Comparison of ENCODE assay signal across 33 mouse cellular contexts in the genomic region with DNA sequence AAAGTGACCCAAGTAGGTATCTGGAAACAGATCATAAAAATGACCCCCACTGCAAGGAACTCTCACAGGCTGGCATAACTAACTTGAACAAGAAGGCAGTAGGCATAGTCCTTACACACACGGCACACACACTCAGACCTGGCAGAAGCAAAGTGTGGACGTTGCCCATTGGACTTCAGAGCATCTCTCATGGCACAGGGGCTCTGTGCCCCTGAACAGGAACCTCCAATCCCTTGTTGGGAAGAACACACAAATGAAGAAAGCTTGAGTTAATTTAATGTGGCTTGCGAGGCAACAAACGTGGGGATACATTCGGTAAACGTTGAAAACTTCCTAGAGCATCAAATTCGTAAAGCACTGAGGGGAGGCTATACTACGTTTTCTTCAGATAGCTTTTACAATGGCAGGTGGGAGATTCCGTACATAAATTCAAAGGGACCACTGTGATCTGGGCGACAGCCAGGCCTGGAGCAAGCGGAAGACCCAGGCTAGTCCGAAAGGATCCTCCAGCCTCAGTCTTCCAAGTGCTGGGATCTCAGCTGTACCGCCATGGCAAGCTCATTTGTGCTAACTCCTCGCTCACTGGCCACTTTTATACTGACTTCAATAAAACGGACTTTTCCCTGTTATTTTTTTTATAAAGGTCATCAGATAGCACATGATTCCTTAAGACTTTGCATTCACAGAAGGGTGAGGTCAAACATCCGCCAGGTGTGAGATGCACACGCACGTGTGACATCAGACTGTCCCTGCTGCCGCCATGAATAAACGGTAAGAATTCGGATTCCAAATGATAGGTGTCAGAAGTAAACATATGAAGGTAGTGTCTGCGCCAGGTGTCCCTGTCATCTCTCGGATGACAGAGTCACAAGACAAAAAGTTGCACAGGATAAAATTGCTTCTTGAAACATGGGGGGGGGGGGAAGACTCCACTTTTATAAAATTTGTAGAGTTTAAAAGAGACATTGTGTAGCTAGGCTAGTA.
"Had no signal": no experiment of that assay in that cellular context is flagged by ENCODE, and none has a peak within 500 bp of the region (broad histone marks: within the 10 kb centered on the region; RNA-seq: fewer than 3 reads in every experiment).

No protein-coding gene starts in this region.

- H3K4me2 ChIP-seq: heart, embryonic 11.5 days; heart, embryonic 13.5 days; heart, embryonic 15.5 days; hindbrain, embryonic 12.5 days; hindbrain, embryonic 13.5 days; hindbrain, embryonic 14.5 days; hindbrain, embryonic 15.5 days; intestine, embryonic 15.5 days; kidney, embryonic 15.5 days had no signal

- H3K9ac ChIP-seq: heart, embryonic 13.5 days; heart, embryonic 15.5 days; hindbrain, embryonic 12.5 days; hindbrain, embryonic 13.5 days; hindbrain, embryonic 14.5 days; hindbrain, embryonic 15.5 days; intestine, embryonic 15.5 days; kidney, embryonic 15.5 days had no signal

- H3K27me3 ChIP-seq: heart, embryonic 13.5 days; heart, embryonic 15.5 days; hindbrain, embryonic 12.5 days; hindbrain, embryonic 13.5 days; hindbrain, embryonic 15.5 days; intestine, embryonic 15.5 days; kidney, embryonic 15.5 days had no signal

- H3K4me3 ChIP-seq: heart, embryonic 13.5 days; heart, embryonic 15.5 days; hindbrain, embryonic 10.5 days; hindbrain, embryonic 12.5 days; hindbrain, embryonic 13.5 days; hindbrain, embryonic 15.5 days; intestine, embryonic 15.5 days; kidney, embryonic 15.5 days; layer of hippocampus, adult 2 months; left cerebral cortex, adult 2 months had no signal

- H3K9me3 ChIP-seq: heart, embryonic 13.5 days; heart, embryonic 15.5 days; hindbrain, embryonic 10.5 days; hindbrain, embryonic 12.5 days; hindbrain, embryonic 13.5 days; hindbrain, embryonic 15.5 days; intestine, embryonic 15.5 days; kidney, embryonic 15.5 days had no signal

- H3K4me1 ChIP-seq: hindbrain, embryonic 13.5 days; hindbrain, embryonic 15.5 days; intestine, embryonic 15.5 days had no signal

- H3K36me3 ChIP-seq: hindbrain, embryonic 10.5 days; hindbrain, embryonic 12.5 days; hindbrain, embryonic 13.5 days; hindbrain, embryonic 15.5 days; intestine, embryonic 15.5 days; kidney, embryonic 15.5 days had no signal

- DNase-seq: heart, postnatal 10 days; heart, postnatal 36 days; heart, postnatal 4 days; kidney, adult 11 months; kidney, adult 18-20 months; kidney, adult 2 months; kidney, adult 8-10 months; kidney, adult 9 months; kidney, postnatal 10 days; kidney, postnatal 14 days; kidney, postnatal 25 days; kidney, postnatal 36 days; kidney, postnatal 4 days; layer of hippocampus, adult 9-11 months; layer of hippocampus, postnatal 36 days had no signal

- ATAC-seq: hindbrain, embryonic 16.5 days; hindbrain, postnatal 0 days; inflammation-experienced regulatory T-cells, adult 6 months; intestine, embryonic 15.5 days; intestine, embryonic 16.5 days; intestine, postnatal 0 days had no signal

- H3K27ac ChIP-seq: heart, embryonic 13.5 days; heart, embryonic 15.5 days; hindbrain, embryonic 10.5 days; hindbrain, embryonic 12.5 days; hindbrain, embryonic 13.5 days; hindbrain, embryonic 14.5 days; hindbrain, embryonic 15.5 days; hindbrain, postnatal 0 days; intestine, embryonic 15.5 days; kidney, embryonic 15.5 days; kidney, postnatal 0 days; layer of hippocampus, adult 2 months; left cerebral cortex, adult 2 months had no signal
